In the genomic region with DNA sequence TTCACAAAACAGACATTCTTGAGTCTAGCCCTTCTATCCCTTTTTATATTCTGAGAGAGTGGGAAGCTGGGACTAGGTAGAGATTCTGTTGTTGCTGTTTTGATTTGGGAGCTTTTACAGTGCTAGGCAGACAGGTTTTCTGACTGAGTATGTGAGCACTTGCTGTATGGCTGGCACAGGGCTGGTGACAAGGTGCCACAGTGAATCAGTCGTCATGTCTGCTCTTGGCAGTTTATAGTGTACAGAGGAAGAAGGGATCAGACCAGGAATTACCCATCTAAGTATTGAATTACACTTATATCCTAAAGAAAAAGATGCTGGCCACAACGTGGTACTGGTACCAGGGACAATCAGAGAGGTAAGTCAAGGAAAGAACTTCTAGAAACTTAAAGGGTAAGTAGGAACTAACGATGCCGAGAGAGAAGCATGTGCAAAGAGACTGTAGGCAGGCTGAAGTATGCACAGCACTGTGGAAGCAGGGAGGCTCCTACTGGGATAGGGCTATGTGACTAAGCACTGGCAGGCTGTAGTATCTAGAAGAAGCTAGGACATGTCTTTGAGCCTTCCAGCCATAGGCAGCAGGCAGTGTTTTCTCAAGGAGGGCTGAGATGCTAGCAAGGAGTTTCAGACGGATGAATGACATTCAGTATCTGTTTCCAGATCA, we compare ENCODE assay signal across 21 mouse cellular contexts.
A peak's percentile ranks its signal among the peaks of the same experiment; 100 is the strongest.
DNase-seq lines count a peak whose midpoint lies in the region; ATAC-seq lines count a peak whose summit lies in the region.
"Had no signal": no experiment of that assay in that cellular context is flagged by ENCODE, and none has a peak within 500 bp of the region (broad histone marks: within the 10 kb centered on the region; RNA-seq: fewer than 3 reads in every experiment).

No protein-coding gene starts in this region.

- no peak for ATAC-seq in embryonic facial prominence, embryonic 14.5 days (ENCODE audit: low read depth)
- no peak for ATAC-seq in heart, embryonic 15.5 days (replicated peaks; ENCODE audit: insufficient number of reproducible peaks, insufficient read depth, low FRiP score, low read depth)
- ATAC-seq in heart, embryonic 12.5 days (ENCODE audit: insufficient number of reproducible peaks, low FRiP score), result no peak
- ATAC-seq: forebrain, embryonic 15.5 days; intestine, postnatal 0 days; lung, postnatal 0 days had no signal

- no peaks in the 10 kb centered on the region for H3K27me3 ChIP-seq in embryonic facial prominence, embryonic 14.5 days (replicated peaks; ENCODE audit: control insufficient read depth, insufficient read depth, low read length)
- H3K27me3 ChIP-seq in embryonic facial prominence, embryonic 10.5 days (replicated peaks; ENCODE audit: low read depth, poor library complexity, severe bottlenecking), result no peaks in the 10 kb centered on the region
- H3K27me3 ChIP-seq in heart, embryonic 15.5 days, result no peaks in the 10 kb centered on the region
- no peaks in the 10 kb centered on the region for H3K27me3 ChIP-seq in heart, embryonic 12.5 days (replicated peaks)
- H3K27me3 ChIP-seq: forebrain, embryonic 15.5 days; liver, embryonic 13.5 days; megakaryocyte, embryonic 14.5 days; midbrain, embryonic 12.5 days; neural tube, embryonic 12.5 days had no signal

- H3K4me3 ChIP-seq in embryonic facial prominence, embryonic 14.5 days (ENCODE audit: low read depth, low read length), result no peak overlapping the region
- H3K4me3 ChIP-seq in embryonic facial prominence, embryonic 10.5 days, result no peak overlapping the region
- H3K4me3 ChIP-seq in heart, embryonic 15.5 days, result no peak overlapping the region
- H3K4me3 ChIP-seq in heart, embryonic 12.5 days, result no peak overlapping the region
- H3K4me3 ChIP-seq: forebrain, embryonic 10.5 days; forebrain, embryonic 15.5 days; liver, embryonic 13.5 days; megakaryocyte, embryonic 14.5 days; midbrain, embryonic 12.5 days; myocyte; neural tube, embryonic 12.5 days had no signal

- H3K9ac ChIP-seq in embryonic facial prominence, embryonic 14.5 days (ENCODE audit: low read depth, low read length), result peak overlapping the region; percentile 7; the same call in 1 of the 2 replicates
- no peak overlapping the region for H3K9ac ChIP-seq in heart, embryonic 15.5 days
- no peak overlapping the region for H3K9ac ChIP-seq in heart, embryonic 12.5 days
- H3K9ac ChIP-seq: forebrain, embryonic 15.5 days; hindbrain, embryonic 14.5 days; liver, embryonic 13.5 days; midbrain, embryonic 12.5 days; neural tube, embryonic 12.5 days had no signal

- DNase-seq in embryonic facial prominence, embryonic 14.5 days (ENCODE audit: low spot score), result no peak
- DNase-seq in embryonic facial prominence, embryonic 10.5 days (ENCODE audit: low spot score), result no peak
- DNase-seq in right cerebral cortex, adult 18-20 months, result peak; percentile 38
- no peak for DNase-seq in right cerebral cortex, postnatal 10 days (ENCODE audit: low spot score in 2 of 2)
- no peak for DNase-seq in thymus, postnatal 4 days
- DNase-seq: kidney, adult 9 months; kidney, postnatal 10 days; liver, embryonic 13.5 days; thymus, adult 2 months; thymus, postnatal 36 days had no signal

- no peak overlapping the region for H3K4me2 ChIP-seq in embryonic facial prominence, embryonic 14.5 days (ENCODE audit: low read depth, low read length)
- no peak overlapping the region for H3K4me2 ChIP-seq in heart, embryonic 15.5 days
- H3K4me2 ChIP-seq in heart, embryonic 12.5 days, result no peak overlapping the region
- H3K4me2 ChIP-seq: forebrain, embryonic 15.5 days; hindbrain, embryonic 14.5 days; liver, embryonic 13.5 days; midbrain, embryonic 12.5 days; neural tube, embryonic 12.5 days had no signal

- no peaks in the 10 kb centered on the region for H3K36me3 ChIP-seq in embryonic facial prominence, embryonic 14.5 days (ENCODE audit: control insufficient read depth, insufficient read depth, low read length)
- no peaks in the 10 kb centered on the region; the same call in 1 of the 2 replicates for H3K36me3 ChIP-seq in embryonic facial prominence, embryonic 10.5 days (replicated peaks)
- H3K36me3 ChIP-seq in heart, embryonic 15.5 days, result no peaks in the 10 kb centered on the region; the same call in 1 of the 2 replicates
- no peaks in the 10 kb centered on the region for H3K36me3 ChIP-seq in heart, embryonic 12.5 days
- H3K36me3 ChIP-seq: forebrain, embryonic 15.5 days; liver, embryonic 13.5 days; midbrain, embryonic 12.5 days; neural tube, embryonic 12.5 days had no signal

- no peaks in the 10 kb centered on the region for H3K9me3 ChIP-seq in embryonic facial prominence, embryonic 14.5 days (ENCODE audit: control insufficient read depth, low read length)
- no peaks in the 10 kb centered on the region for H3K9me3 ChIP-seq in embryonic facial prominence, embryonic 10.5 days
- H3K9me3 ChIP-seq in heart, embryonic 15.5 days (replicated peaks), result no peaks in the 10 kb centered on the region
- H3K9me3 ChIP-seq in heart, embryonic 12.5 days (replicated peaks), result no peaks in the 10 kb centered on the region
- H3K9me3 ChIP-seq: forebrain, embryonic 10.5 days; forebrain, embryonic 15.5 days; liver, embryonic 13.5 days; megakaryocyte, embryonic 14.5 days; midbrain, embryonic 12.5 days; neural tube, embryonic 12.5 days had no signal

- WGBS in embryonic facial prominence, embryonic 14.5 days, result 62% methylated on average over 5 of the region's 5 CpGs
- 82% methylated on average over 5 of the region's 5 CpGs for WGBS in embryonic facial prominence, embryonic 10.5 days
- 70% methylated on average over 5 of the region's 5 CpGs for WGBS in heart, embryonic 15.5 days
- WGBS in heart, embryonic 12.5 days, result 71% methylated on average over 5 of the region's 5 CpGs

- H3K4me1 ChIP-seq in embryonic facial prominence, embryonic 14.5 days (ENCODE audit: control insufficient read depth, insufficient read depth, low read length), result 0 out of 2 replicates have a peak, but pooled peaks cover 4% of the 10 kb centered on the region
- no peaks in the 10 kb centered on the region for H3K4me1 ChIP-seq in embryonic facial prominence, embryonic 10.5 days
- peaks cover 56% of the 10 kb centered on the region for H3K4me1 ChIP-seq in heart, embryonic 15.5 days (replicated peaks)
- peaks cover 42% of the 10 kb centered on the region for H3K4me1 ChIP-seq in heart, embryonic 12.5 days (replicated peaks)
- H3K4me1 ChIP-seq: forebrain, embryonic 10.5 days; liver, embryonic 13.5 days; midbrain, embryonic 12.5 days; neural tube, embryonic 12.5 days had no signal

- H3K27ac ChIP-seq in embryonic facial prominence, embryonic 14.5 days (replicated peaks; ENCODE audit: low read depth, low read length), result no peak overlapping the region
- H3K27ac ChIP-seq in embryonic facial prominence, embryonic 10.5 days (replicated peaks), result no peak overlapping the region
- H3K27ac ChIP-seq in heart, embryonic 15.5 days, result 0 out of 2 replicates have a peak overlapping the region, but pooled peaks have one; percentile 79
- no peak overlapping the region for H3K27ac ChIP-seq in heart, embryonic 12.5 days (ENCODE audit: poor library complexity, severe bottlenecking)
- H3K27ac ChIP-seq: forebrain, embryonic 10.5 days; forebrain, embryonic 15.5 days; hindbrain, embryonic 14.5 days; liver, embryonic 13.5 days; midbrain, embryonic 12.5 days; neural tube, embryonic 12.5 days had no signal
